Mouse (Mus musculus): Measurements from ENCODE around the gene Arhgap10.

Arhgap10 gene

GRCm38 (mm10) chr8:77515786-77516185, 2.0 kb downstream of the Arhgap10 start:
- DNase-seq: no peak

GRCm38 (mm10) chr8:77515201-77515600, 2.6 kb downstream of the Arhgap10 start:
- DNase-seq: no peak

GRCm38 (mm10) chr8:77511750-77512493, 5.8 kb downstream of the Arhgap10 start:
- no peak for DNase-seq

DNA sequence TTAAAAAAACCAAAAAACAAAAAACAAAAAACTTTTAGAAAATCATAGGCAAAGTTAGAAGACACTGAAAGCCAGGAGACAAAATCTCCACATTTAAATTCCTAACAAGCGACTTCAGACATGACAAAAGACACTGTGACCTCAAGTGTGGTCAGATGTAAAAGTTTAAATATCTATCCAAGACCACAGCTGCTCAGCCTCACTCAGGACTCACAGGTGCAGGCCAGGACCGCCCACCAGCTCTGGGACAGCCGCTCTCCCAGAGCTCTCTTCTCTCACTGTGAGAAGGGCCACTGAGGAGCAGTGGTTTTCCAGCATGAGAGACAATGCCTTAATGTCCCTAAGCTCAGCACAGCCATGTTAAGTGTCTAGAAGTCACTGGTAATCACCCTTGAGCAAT, 7.3 kb downstream of the Arhgap10 start:
- DNase-seq: no peak

- DNase-seq: no peak
Measured at GRCm38 (mm10) chr8:77509044-77509443, 8.7 kb downstream of the Arhgap10 start.

DNA sequence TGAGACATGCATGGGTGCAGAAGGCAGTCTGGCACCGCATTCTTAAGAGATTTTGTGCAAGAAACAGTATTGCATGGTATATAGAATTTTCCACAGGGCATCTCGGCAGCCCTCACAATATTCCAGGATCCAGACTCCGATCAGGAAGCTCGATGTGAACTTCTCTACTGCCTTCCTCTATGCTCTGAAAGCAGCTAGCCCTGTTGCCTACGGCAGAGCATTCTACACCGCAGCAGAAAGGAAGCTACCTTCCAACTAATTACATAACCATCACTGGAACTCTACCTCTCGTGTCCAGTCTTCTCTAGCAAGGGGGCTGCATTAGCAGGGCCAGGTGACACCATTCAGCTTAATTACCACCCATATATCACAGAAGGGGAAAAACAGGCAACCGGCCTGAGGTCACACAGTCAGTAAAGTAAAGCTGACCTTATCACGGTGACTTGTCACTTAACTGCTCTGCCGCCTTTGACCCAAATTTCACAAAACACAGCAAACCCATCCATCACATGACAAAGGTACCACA, 10.2 kb downstream of the Arhgap10 start:
- no peak for DNase-seq

- DNase-seq: no peak
Measured at GRCm38 (mm10) chr8:77506539-77506938, 11.2 kb downstream of the Arhgap10 start.

GRCm38 (mm10) chr8:77502547-77502946, 15.2 kb downstream of the Arhgap10 start:
- no peak for DNase-seq

- DNase-seq: no peak
Measured at GRCm38 (mm10) chr8:77501131-77501530, 16.6 kb downstream of the Arhgap10 start.

- no peak for DNase-seq
Measured at GRCm38 (mm10) chr8:77500264-77500663, 17.5 kb downstream of the Arhgap10 start.

- DNase-seq: no peak
Measured at GRCm38 (mm10) chr8:77497442-77497841, 20.3 kb downstream of the Arhgap10 start.

DNA sequence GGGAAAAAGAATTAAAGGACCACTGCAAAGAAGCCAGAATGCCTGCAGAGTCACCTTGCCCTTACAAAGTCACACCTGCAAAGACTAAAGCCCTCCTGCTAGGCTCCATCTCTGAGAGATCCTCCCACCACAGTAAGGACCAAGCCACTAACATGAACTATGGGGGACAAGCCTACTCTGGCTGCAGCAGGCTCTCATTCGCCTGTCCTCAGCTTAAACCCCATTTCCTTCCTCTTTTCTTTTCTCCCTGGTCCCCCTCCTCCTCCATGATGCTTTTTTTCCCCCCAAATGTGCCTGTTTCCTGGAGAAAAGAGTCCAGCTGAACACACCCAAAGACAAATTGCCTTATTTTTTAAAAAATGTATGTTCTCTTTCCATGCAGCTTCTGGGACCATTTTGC, 21.5 kb downstream of the Arhgap10 start:
- no peak for DNase-seq

- no peak for DNase-seq
Measured at GRCm38 (mm10) chr8:77494376-77495328, 23.1 kb downstream of the Arhgap10 start.

DNA sequence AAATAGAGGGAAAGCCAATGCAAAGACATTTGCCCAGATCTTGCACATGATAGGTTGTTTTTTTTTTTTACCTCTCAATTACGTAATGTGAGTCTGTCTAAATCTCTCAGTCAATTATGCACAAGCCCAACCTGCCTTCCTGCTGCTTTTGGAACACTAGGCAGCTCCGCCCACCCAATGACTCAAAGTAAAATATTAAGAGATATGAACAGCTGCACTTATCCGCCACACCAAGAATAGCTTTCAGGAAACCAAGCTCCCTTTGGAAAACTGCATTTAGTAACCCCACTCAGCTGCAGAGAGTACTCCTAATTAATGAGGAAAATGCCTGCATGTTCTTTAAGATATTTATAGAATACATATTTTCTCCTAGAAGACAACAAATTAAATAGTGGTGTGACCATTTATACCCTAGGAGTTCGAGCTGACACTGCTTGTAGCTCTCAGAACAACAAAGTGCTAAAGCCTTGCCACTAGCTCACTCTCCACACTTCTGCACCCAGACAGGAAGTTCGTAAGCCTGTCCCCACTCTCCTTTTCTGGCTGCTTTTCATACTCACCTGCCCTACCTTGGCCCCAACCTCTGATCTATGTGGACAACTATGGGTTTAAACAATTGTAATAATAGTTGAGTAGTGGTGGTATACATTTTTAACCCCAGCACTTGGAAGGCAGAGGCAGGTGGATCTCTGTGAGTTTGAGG, 25.2 kb downstream of the Arhgap10 start:
- no peak for DNase-seq

DNA sequence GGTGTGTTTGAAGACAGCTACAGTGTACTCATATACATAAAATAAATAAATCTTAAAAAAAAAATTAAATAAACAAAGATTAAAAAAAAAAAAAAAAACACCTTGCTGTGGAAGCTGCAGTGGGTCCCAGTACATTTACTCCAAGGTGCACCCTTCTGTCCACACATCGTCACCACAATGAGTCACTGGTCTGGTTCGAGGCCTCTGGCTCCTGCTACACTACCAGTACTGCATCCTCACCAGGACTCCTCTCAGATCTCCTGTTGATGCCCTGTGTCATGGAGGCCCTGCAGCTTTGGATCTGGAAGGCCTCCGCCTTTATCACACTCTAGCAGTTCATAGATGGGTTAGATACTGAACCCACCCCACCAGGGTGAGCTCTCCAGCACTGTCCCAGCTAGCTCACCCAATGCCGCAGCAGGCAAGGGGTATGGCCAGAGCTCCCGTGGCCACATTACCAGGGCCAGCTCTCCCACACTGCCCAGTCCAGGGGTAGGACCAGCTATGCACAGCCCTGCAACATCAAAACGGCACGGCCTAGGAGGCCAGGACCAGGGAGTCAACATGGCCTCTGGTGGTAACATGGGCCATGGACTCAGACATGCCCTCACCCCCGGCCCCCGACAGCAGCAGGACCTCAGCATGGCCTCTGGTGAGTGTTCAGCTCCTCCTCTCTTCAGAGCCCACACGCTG, 26.4 kb downstream of the Arhgap10 start:
- DNase-seq: no peak

- DNase-seq: no peak
Measured at GRCm38 (mm10) chr8:77490095-77490781, 27.5 kb downstream of the Arhgap10 start.

DNA sequence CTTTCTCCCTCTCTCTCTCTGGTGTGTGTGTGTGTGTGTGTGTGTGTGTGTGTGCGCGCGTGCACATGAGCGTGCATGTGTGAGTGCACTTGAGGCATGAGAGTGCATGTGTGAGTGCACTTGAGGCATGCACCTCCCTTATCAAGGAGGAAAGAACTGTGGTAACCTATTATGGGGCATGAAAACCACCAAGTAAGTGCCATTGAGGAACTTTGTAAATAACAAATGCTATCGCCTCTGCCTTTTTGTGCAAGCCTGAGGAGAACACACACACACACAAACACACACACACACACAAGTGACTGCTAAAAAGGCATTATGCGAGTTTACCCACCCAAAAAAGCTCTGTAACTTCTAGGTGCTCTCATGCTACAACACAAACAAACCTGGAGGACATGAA, 28.5 kb downstream of the Arhgap10 start:
- DNase-seq: no peak

DNA sequence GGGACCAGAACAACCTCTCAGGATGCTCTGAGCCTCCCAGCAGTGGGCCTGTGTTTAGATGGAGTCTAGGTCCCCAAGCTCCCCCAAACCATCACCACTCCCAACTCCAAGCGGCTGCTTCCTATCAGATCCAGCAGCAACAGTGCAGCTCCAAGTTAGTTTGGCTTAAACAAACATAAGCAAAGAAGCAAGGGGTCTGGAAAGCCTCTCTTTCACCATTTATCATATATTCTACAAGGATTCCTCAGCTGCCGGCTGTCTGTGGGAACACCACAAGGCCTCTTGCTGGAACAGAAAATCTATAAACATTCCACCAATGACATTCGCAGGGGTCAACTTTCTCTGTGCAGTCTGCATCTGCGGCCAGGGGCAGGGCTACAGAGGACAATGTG, 29.5 kb downstream of the Arhgap10 start:
- DNase-seq: no peak

DNA sequence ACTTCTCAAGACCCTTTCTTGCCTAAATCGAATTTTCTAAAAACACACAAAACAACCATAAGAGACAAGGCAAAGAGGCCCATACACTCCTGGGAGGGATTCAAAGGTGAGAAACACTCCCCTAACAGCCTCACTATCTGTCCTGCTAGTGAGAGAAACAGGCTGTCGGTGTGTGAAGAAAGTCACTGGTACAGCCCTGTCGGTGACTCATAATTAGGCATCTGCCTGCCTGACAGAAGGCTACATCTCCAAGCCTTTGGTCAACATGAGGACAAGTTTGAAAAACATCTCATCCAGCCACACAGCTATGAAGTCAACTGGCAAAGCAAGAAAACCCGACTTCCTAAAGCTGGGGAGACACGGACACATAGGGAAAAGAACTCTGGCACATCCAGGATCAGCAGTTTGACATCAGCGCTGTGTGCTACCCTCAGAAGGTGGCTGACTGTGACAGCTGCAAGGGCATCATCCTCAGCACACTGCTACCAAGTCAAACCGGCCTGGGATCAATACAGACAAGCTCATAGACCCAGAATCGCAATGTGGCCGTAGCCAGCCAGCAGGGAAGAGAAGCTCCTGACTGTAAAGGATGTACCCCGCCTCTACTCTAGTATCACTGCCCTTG, 30.1 kb downstream of the Arhgap10 start:
- no peak for DNase-seq

GRCm38 (mm10) chr8:77486749-77487148, 31.0 kb downstream of the Arhgap10 start:
- DNase-seq: no peak

GRCm38 (mm10) chr8:77484817-77485216, 32.9 kb downstream of the Arhgap10 start:
- no peak for DNase-seq
